Mouse (Mus musculus): ENCODE measurements around the gene Cks1b.

GRCm38 (mm10) chr3:89390111-89390515 lies 28.1 kb downstream of the Cks1b start:
- TF ChIP-seq ETS1 (conservative IDR thresholded peaks at IDR 0.05; ENCODE audit: low read depth, low read length), result no peak
- no peak for TF ChIP-seq SMC3 (IDR thresholded peaks at IDR 0.05; ENCODE audit: low read depth, low read length)

All from CH12.LX (cell line).